Mouse (Mus musculus) monocyte, adult 5-6 weeks (primary cell): Measurements from ENCODE around the gene Nufip2. TPM values are rescaled to one million over a fixed set of nuclear protein-coding genes. Genes with fewer than 3 reads are reported as not detected.
A peak's percentile ranks its signal among the peaks of the same experiment; 100 is the strongest.
"Not testable (repeated sequence)": the region's sequence is repeated elsewhere in the genome, so short reads cannot be mapped to it uniquely, and the experiment has no call there.

Experiments
- ATAC-seq: fragments of 153-309, 156-312 bp; replicated peaks from 2 replicates; pipeline ENCODE4 v1.8.0; 2017; ENCODE audit warnings: mild to moderate bottlenecking; ENCODE audit not compliant: low TSS enrichment, insufficient number of reproducible peaks, severe bottlenecking, poor library complexity, low FRiP score
- total RNA-seq: library from RNA; stranded (forward); fragments of 200-1000, 200-491, 200-594 nt; gene quantifications from 3 replicates; pipeline ENCODE4 v1.2.3, GENCODE M21; 2017

The Nufip2 gene
- 135 to 169 TPM (median 146 TPM) in 3 replicates for total RNA-seq

DNA sequence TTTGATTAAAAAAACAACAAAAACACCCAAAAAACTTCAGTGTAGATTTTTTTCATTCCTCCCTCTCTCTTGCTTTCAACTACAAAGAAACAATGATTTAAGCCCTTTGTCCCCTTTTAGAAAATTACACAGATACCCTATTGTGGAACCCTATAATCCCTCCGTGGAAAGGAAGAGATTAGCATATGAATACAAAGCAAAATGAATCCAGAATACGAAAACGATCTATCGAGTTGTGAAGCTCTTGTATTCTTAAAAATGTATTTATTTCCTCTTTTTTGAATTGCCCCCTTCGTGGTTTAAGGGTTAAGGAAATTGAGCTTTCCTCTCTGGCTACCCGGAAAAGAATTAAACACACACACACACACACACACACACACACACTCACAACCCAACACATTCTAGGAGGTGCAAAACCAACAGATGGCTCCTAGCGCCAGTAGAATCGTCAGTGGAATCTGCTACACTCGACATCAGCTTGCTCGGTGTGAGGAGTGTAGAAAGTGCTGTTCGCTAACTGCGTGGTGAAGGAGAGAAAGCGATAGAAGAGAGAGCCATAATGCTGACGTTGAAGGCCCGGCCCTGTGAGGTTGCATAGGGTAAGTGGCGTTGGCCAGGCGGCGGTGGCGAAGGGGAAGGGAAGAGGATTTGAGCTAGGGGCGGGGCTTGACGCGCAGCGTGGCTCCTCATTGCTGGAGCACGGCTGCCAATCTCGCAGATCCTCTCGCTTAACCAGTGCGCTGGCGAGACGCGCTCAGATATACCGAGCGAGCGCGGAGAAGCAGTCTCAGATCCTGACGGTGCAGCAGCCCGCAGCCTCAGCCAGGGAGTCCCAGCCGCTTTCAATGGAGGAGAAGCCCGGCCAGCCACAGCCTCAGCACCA lies at the start of gene Nufip2:
TSS of gene Nufip2 (plus strand) at position 773 of the 883 bp plus-strand sequence.
- ATAC-seq, result peak; percentile 99

DNA sequence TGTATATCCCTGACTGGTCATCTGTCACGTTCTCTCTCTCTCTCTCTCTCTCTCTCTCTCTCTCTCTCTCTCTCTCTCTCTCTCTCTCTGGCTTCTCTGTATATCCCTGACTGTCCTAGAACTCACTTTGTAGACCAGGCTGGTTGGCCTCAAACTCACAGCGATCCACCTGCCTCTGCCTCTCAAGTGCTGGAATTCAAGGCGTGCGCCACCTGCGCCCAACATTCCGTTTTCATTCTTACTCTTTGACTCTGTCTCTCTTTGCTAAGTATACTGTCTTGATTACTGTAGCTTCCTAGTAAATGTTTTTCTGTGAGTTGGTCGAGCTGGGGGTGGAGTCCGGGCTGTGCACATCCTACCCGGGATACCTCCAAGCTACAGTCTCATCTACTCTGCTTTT lies 44.6 kb upstream of the Nufip2 start:
- ATAC-seq, result no peak

DNA sequence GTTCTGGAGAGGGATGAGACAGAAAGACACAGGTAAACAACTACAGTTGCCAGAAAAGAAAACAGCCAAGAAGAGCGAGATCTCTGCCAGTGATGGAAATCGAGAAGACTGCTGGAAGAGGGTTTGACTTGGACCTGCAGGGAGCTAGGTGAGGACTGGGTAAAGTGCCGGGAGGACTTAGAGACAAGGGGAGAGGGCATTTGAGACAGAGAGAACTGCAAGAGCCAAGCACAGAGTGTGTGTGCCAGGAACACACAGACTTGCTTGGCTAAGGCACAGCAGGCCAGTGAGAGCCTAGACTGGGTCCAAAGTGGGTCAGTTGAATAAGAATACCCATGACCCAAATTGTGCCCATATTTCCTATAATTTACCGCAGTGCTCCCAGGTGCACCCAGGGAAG lies 40.5 kb upstream of the Nufip2 start:
- ATAC-seq, result no peak

DNA sequence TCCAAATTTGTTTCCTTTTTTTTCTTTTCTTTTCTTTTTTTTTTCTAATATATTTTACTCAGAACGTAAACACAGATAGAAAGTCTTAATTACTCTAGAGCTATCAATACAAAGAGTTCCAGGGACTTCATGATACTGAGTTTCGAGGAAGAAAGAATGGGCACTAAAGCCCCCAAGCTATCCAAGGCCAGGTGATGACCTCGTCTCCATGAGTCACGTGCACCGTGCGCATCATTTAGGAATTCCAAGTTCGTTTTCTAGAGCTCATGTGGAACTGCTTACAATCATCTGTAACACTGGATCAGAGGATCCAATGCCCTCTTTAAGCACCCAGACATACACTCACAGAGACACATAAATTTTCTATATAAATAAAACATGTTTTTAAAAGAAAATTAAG lies 37.1 kb upstream of the Nufip2 start:
- ATAC-seq, result no peak

DNA sequence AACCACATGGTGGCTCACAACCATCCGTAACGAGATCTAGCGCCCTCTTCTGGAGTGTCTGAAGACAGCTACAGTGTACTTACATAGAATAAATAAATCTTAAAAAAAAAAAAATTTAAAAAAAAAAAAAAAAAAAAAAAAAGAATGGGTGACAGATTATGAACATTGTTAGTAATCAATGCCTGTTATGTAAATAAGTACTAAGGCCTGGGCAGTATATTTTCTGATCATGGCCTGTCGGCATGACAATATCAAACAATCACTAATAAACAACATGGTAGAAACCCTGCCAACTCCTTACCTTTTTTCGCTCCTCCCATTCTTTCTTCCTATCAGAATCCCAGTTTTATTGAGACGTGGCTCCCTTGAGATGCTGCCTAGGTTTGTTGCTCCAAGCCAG lies 33.5 kb upstream of the Nufip2 start:
- no peak for ATAC-seq

DNA sequence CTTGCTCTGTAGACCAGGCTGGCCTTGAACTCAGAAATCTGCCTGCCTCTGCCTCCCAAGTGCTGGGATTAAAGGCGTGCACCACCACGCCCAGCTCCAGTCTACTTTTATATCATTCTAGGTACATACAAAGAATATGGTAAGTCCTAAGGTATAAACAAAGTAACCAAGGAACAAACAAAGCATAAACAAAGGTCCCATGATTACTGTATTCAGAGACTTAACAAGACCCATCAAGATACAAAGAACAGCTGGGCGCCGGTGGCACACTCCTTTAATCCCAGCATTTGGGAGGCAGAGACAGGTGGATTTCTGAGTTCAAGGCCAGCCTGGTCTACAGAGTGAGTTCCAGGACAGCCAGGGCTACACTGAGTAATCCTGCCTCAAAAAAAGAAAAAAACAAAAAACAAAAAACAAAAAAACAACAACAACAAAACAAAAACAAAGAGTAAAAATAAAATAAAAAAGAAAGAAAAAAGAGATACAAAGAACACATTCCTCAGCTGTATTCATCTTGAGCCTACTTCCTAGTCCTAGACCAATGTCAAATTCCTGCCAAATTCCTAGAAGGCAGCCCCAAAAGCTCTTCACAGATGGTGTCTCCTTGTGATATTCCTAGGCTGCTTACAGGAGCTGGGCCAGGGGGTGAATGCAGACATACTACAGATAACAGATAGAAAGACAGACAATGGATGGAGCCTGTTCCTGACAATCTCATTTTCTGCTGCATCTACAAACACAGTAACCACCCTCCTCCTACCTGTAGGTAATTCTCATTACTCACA lies 32.4 kb upstream of the Nufip2 start:
- ATAC-seq, result not testable (repeated sequence)

DNA sequence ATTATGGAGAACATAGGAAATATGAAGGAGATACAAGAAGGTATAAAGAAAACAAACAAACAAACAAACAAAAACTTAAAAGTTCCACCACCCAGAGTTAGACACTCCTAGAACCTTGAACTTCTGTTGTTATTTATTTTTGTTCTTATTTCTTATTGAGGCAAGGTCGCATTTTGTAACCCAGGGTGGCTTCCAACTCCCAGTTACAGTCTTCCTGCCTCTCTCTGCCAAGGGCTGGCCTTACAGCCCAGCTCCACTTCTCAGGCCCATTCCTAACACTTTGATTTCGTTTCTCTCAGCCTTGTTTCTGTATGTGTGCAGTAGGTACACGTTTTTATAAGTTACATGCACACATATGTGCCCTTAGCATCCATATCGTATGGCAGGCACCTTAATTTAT lies 26.0 kb upstream of the Nufip2 start:
- ATAC-seq, result no peak

DNA sequence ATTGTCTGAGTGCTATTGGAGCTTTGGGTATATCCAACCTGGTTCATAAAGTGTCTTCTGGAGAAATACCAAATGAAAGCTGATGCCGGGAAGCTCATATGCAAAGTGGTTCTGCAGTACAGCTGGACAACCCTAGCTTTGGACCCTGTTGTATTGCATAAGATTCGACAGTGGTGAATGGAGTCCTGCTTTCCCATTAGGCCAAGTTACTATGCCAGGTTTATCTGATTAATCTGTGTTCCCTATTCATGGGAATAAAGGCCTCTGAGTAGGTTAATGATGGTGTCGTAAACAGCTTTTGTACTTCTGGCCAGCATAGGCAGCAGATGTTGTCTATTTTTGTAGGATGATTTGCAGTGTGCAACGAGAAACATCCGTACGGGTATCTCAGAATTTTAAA lies 22.3 kb upstream of the Nufip2 start:
- ATAC-seq, result no peak

DNA sequence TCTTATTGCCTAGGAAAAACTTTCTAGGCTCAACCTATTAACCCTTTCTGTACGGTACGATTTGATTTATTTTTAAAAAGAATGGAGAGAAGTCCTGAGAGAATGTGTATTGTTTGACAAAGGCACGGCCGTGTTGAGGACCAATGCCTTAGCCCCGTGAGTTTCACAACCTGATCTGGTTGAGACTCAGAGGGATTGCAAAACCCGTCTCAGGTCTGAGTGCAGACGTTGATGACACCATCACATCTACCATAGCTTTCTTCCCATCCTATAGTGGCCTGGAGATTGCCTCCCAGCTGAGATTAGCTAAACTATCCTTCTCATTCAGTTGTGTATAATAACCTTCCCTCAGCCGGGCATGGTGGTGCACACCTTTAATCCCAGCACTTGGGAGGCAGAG lies 21.9 kb upstream of the Nufip2 start:
- no peak for ATAC-seq

DNA sequence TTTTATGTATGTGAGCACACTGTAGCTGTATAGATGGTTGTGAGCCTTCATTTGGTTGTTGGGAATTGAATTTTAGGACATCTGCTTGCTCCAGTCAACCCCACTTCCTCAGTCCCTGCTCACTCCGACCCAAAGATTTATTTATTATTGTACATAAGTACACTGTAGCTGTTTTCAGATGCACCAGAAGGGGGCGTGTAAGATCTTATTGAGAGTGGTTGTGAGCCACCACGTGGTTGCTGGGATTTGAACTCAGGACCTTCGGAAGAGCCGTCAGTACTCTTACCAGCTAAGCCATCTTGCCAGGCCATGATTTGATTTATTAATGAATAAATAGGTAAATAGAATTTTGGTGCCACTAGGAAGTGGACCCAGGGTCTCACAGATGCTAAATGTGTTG lies 20.6 kb upstream of the Nufip2 start:
- ATAC-seq, result not testable (repeated sequence)

DNA sequence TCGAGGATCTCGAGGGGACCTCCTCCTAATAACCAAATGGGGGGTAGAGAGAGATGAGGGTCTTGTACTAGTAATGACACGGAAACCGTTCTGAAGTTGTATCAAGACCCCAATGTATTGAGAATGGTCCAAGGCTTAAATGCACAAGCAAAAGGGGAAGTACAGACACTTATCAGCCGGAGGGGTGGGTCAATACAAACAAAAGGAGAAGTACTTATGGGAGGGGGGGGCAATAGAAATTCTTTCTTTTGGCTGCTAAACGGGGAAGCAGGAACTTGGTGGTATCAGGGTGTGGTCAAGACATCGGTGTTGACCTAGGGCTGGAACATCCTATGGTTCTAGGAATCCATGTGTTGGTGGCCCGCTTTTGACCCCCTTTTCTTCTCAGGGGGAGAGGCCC lies 19.2 kb upstream of the Nufip2 start:
- ATAC-seq, result not testable (repeated sequence)

DNA sequence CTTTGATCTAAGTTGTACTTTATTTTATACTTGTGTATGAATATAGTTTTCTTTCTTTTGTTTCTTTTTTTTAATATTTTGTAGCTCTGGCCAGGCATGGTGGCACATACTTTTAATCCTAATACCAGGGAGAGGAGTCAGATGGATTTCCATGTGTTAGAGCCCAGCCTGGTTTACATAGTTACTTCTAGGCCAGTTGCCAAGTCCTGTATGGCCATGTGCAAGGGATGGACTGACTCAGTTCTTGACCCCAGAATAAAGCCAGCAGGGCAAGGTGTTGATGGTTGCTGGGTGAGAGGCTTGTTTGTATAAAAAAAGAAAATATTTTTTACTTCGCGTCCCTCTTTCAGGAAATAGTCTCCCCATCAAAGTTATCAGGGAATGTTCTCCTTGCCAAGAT lies 13.2 kb upstream of the Nufip2 start:
- no peak for ATAC-seq

DNA sequence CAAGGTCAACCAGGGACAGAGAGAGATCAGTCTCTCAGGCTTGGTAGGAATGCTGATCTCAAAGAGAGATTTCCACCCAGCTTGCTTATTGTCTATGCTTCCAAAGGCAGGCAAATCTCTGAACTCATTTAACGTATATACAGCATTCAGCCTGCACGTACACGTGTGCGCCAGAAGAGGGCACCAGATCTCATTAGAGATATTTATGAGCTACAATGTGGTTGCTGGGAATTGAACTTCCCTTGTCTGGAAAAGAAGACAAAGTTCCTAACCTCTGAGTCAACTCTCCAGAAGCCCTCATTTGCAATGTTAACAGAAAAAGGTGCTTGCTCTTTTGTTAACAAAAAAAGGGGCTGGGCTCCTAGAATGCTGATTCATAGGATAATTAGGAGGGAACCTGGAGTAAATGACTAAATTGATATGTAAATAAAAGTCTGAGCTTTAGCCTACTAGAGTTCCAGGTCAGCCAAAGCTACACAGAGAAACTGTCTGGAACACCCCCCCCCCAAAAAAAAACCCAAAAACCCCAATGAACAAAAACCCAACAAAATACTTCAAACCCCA lies 12.4 kb upstream of the Nufip2 start:
- peak; percentile 59; the same call in 1 of the 2 replicates for ATAC-seq

DNA sequence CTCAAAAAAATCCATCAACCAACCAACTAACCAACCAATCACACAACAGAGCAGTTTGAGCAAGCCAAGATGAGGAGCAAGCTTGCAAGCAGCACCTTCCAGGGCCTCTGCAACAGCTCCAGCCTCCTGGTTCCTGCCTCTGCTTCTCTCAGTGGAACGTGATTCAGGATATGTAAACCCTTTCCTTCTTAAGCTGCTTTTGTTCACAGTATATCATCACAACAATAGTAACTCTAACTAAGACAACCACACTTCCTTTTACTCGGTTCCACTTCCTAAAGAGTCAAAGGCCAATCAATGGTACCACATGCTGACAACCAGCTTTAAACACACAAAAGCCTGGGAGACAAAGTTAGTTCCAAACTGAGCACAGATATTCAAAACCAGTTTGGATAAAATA lies 5.9 kb upstream of the Nufip2 start:
- ATAC-seq, result no peak

DNA sequence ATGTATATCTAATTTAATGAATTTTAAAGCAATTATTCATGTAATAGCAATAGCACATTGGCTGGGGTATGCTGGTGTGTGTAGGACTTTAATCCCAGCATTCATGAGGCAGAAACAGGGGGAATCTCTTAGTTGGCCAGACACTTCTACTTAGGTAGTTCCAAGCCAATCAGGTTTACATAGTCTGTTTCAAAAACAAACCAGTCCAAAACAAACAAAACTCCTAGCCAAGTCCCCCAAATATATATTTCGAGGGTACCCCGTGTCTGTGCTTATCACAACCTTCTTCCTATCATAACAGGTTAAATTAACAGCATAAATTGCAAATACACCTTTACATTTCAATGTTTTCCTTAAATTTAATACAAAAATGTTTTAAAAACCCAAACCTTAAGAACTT lies 1.1 kb upstream of the Nufip2 start:
- ATAC-seq, result no peak

DNA sequence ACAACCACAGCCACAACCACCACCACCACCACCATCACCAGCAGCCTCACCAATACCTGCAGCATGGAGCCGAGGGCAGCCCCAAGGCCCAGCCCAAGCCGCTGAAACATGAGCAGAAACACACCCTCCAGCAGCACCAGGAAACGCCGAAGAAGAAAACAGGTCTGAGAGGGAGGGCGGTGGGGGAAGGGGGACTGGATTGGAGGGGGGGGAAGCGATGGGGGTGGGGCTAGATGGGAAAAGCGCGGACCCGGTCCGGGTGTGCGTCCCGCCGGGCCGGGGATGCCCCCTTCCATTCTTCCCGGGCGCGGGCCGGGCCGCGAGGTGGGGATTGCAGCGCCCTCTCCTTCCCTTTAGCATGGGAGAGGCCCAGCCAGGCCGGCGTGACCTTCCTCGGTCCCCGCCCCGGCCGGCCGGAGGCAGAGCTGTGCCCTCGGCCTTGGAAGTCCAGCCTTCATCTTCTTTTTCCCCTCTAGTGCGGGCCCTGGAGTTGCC lies 438 bp downstream of the Nufip2 start:
- ATAC-seq, result no peak

DNA sequence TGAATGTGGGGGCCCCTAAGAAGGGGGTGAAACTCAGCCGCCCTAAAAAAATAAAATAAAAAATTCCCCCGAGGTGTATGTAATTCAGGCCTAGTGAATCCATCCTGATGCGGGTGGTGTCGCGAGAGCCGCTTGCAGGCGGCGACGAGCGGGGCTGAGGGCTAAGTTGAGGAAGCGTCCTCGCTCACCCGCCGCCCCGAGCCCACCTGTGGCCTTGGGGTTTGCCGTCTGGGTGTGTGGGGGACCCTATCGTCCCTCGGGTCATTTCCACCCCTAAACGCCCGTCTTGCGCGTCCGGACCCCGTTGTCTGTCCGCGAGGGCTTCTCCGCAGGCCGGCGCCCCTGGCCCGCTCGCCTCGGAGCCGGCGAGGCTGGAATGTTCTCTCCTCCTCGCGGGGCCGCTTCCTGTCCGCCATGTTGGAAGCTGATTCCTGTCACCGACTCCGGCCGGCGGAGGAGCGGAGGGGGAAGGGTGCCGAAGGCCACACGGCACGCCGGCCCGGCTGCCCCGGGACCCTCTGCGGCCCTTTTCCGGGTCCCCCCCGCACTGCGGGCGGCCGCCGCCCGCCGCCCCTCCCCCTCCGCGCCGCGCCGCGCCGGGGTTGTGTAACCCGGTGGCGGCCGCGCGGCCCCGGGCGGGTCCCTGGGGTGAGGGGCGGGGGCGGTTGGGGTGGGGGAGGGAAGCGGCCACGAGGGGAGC lies 1.0 kb downstream of the Nufip2 start:
- 0 out of 2 replicates have a peak, but pooled peaks have one; percentile 28 for ATAC-seq

DNA sequence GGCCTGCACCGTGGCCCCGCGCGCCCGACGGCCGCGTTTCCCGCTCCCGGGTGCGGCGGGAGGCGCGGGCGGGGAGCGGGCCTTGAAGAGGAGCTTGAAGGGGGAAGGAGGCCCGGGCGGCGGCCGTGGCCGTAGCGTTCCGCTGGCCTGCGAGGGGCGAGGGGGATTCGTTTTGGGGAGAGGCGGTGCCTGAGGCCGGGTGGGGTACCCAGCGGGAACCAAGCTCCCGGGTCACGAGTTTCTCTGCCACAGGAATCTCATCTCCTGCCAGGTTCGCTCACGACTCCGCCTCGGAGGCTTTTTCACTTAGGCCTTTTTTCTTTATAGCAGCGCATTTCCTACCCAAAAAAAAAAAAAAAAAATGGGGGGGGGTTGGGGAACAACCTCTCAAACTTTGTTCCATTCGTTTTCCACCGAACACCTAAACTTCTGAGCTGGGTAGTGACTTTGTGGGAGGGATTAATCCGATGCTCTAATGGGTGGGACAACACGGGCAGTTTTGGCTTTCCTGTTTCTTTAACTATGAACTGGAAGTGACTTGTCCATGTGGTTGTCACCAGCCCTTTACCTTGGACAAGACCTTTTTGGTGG lies 1.7 kb downstream of the Nufip2 start:
- no peak for ATAC-seq
